15 mouse cellular contexts compared by ENCODE assay signal in genomic region chr12:26551168-26551926, GRCm38 (mm10).
DNase-seq lines count a peak whose midpoint lies in the region; ATAC-seq and TF ChIP-seq lines count a peak whose summit lies in the region.
"Had no signal": no experiment of that assay in that cellular context is flagged by ENCODE, and none has a peak within 500 bp of the region (broad histone marks: within the 10 kb centered on the region; RNA-seq: fewer than 3 reads in every experiment).

No protein-coding gene starts in this region.

- no peak overlapping the region; the same call in 1 of the 2 replicates for H3K27ac ChIP-seq in forebrain, embryonic 14.5 days (ENCODE audit: low read depth, low read length)
- peak overlapping the region; percentile 23 for H3K27ac ChIP-seq in hindbrain, embryonic 15.5 days (replicated peaks)
- peak overlapping the region; percentile 39; the same call in 1 of the 2 replicates for H3K27ac ChIP-seq in midbrain, embryonic 16.5 days (ENCODE audit: low read length)
- no peak overlapping the region for H3K27ac ChIP-seq in embryonic facial prominence, embryonic 10.5 days (replicated peaks)
- H3K27ac ChIP-seq: liver, embryonic 15.5 days; stomach, postnatal 0 days had no signal

- no peaks in the 10 kb centered on the region for H3K27me3 ChIP-seq in forebrain, embryonic 14.5 days (replicated peaks; ENCODE audit: control insufficient read depth, insufficient read depth, low read length)
- no peaks in the 10 kb centered on the region for H3K27me3 ChIP-seq in hindbrain, embryonic 15.5 days
- H3K27me3 ChIP-seq in midbrain, embryonic 16.5 days (ENCODE audit: control insufficient read depth, insufficient read depth, low read depth, low read length): no peaks in the 10 kb centered on the region
- no peaks in the 10 kb centered on the region for H3K27me3 ChIP-seq in embryonic facial prominence, embryonic 10.5 days (replicated peaks; ENCODE audit: low read depth, poor library complexity, severe bottlenecking)
- H3K27me3 ChIP-seq: liver, embryonic 15.5 days; megakaryocyte, embryonic 14.5 days had no signal

- H3K9ac ChIP-seq in forebrain, embryonic 14.5 days (ENCODE audit: low read length): no peak overlapping the region
- H3K9ac ChIP-seq in hindbrain, embryonic 15.5 days: 0 out of 2 replicates have a peak overlapping the region, but pooled peaks have one; percentile 15
- H3K9ac ChIP-seq in midbrain, embryonic 16.5 days (ENCODE audit: low read depth, low read length): 0 out of 2 replicates have a peak overlapping the region, but pooled peaks have one; percentile 28
- H3K9ac ChIP-seq: liver, embryonic 15.5 days had no signal

- TF ChIP-seq POLR2A in brain, embryonic 14.5 days (IDR thresholded peaks at IDR 0.05; ENCODE audit: borderline replicate concordance, extremely low read depth, insufficient read depth, insufficient read length, poor library complexity, severe bottlenecking): no peak

- WGBS in forebrain, embryonic 14.5 days: 42% methylated on average over 10 of the region's 10 CpGs
- WGBS in hindbrain, embryonic 15.5 days: 34% methylated on average over 10 of the region's 10 CpGs
- 32% methylated on average over 10 of the region's 10 CpGs for WGBS in midbrain, embryonic 16.5 days
- 82% methylated on average over 10 of the region's 10 CpGs for WGBS in embryonic facial prominence, embryonic 10.5 days

- DNase-seq in brain, embryonic 14.5 days (ENCODE audit: low read depth): peak; percentile 60
- DNase-seq in forebrain, embryonic 14.5 days (ENCODE audit: low spot score): peak; percentile 25
- no peak for DNase-seq in adrenal gland, postnatal 4 days (ENCODE audit: low spot score in 2 of 2)
- DNase-seq in embryonic facial prominence, embryonic 10.5 days (ENCODE audit: low spot score): no peak
- no peak for DNase-seq in c-Kit-positive CD71-positive TER-119-positive erythroid progenitor cells, embryonic 14.5 days (ENCODE audit: low spot score)
- DNase-seq: cerebellum, postnatal 25 days; kidney, adult 2 months; kidney, postnatal 14 days had no signal

- no peak for ATAC-seq in forebrain, embryonic 14.5 days
- ATAC-seq in hindbrain, embryonic 15.5 days (ENCODE audit: low FRiP score, low read depth): no peak
- ATAC-seq in midbrain, embryonic 16.5 days: peak; percentile 62; the same call in 1 of the 2 replicates
- ATAC-seq: lung, postnatal 0 days had no signal

- no peak for TF ChIP-seq CTCF in brain, embryonic 14.5 days (IDR thresholded peaks at IDR 0.05; ENCODE audit: borderline replicate concordance, extremely low read depth, insufficient read depth, insufficient read length)

- H3K4me1 ChIP-seq in forebrain, embryonic 14.5 days (ENCODE audit: control insufficient read depth, insufficient read depth, low read length): peaks cover 7% of the 10 kb centered on the region; the same call in 1 of the 2 replicates
- H3K4me1 ChIP-seq in hindbrain, embryonic 15.5 days (replicated peaks): peaks cover 23% of the 10 kb centered on the region
- peaks cover 21% of the 10 kb centered on the region for H3K4me1 ChIP-seq in midbrain, embryonic 16.5 days (ENCODE audit: control insufficient read depth, insufficient read depth, low read length)
- peaks cover 9% of the 10 kb centered on the region; the same call in 1 of the 2 replicates for H3K4me1 ChIP-seq in embryonic facial prominence, embryonic 10.5 days
- H3K4me1 ChIP-seq: liver, embryonic 15.5 days; megakaryocyte, embryonic 14.5 days had no signal

- no peak overlapping the region for H3K4me2 ChIP-seq in forebrain, embryonic 14.5 days (ENCODE audit: low read length)
- H3K4me2 ChIP-seq in hindbrain, embryonic 15.5 days: no peak overlapping the region
- no peak overlapping the region for H3K4me2 ChIP-seq in midbrain, embryonic 16.5 days (ENCODE audit: low read length)
- H3K4me2 ChIP-seq: liver, embryonic 15.5 days had no signal

- H3K36me3 ChIP-seq in forebrain, embryonic 14.5 days (ENCODE audit: control insufficient read depth, insufficient read depth, low read length): no peaks in the 10 kb centered on the region
- no peaks in the 10 kb centered on the region for H3K36me3 ChIP-seq in hindbrain, embryonic 15.5 days
- H3K36me3 ChIP-seq in midbrain, embryonic 16.5 days (ENCODE audit: control insufficient read depth, insufficient read depth, low read length): no peaks in the 10 kb centered on the region
- H3K36me3 ChIP-seq in embryonic facial prominence, embryonic 10.5 days (replicated peaks): no peaks in the 10 kb centered on the region
- H3K36me3 ChIP-seq: liver, embryonic 15.5 days had no signal

- no peak overlapping the region for H3K4me3 ChIP-seq in forebrain, embryonic 14.5 days (ENCODE audit: low read depth, low read length)
- no peak overlapping the region for H3K4me3 ChIP-seq in hindbrain, embryonic 15.5 days
- H3K4me3 ChIP-seq in midbrain, embryonic 16.5 days (ENCODE audit: low read depth, low read length): no peak overlapping the region
- H3K4me3 ChIP-seq in embryonic facial prominence, embryonic 10.5 days: no peak overlapping the region
- H3K4me3 ChIP-seq: erythroblast, embryonic 14.5 days; liver, embryonic 15.5 days; megakaryocyte, embryonic 14.5 days had no signal

- H3K9me3 ChIP-seq in forebrain, embryonic 14.5 days (replicated peaks; ENCODE audit: control insufficient read depth, low read length): no peaks in the 10 kb centered on the region
- no peaks in the 10 kb centered on the region for H3K9me3 ChIP-seq in hindbrain, embryonic 15.5 days
- no peaks in the 10 kb centered on the region; the same call in 1 of the 2 replicates for H3K9me3 ChIP-seq in midbrain, embryonic 16.5 days (replicated peaks; ENCODE audit: control insufficient read depth, low read length, poor library complexity, severe bottlenecking)
- peaks cover 2% of the 10 kb centered on the region; the same call in 1 of the 2 replicates for H3K9me3 ChIP-seq in embryonic facial prominence, embryonic 10.5 days
- H3K9me3 ChIP-seq: liver, embryonic 15.5 days; megakaryocyte, embryonic 14.5 days had no signal

Comparison
In these comparisons a context has a peak if more than half of its experiments do, and no peak if none do; other contexts are left out.
1. DNase-seq: peak in brain, embryonic 14.5 days (single experiment) and forebrain, embryonic 14.5 days (single experiment); none in adrenal gland, postnatal 4 days (0 of 2), embryonic facial prominence, embryonic 10.5 days (single experiment) and c-Kit-positive CD71-positive TER-119-positive erythroid progenitor cells, embryonic 14.5 days (single experiment).
2. H3K27ac ChIP-seq: peak in hindbrain, embryonic 15.5 days (single experiment) and midbrain, embryonic 16.5 days (single experiment); none in forebrain, embryonic 14.5 days (single experiment) and embryonic facial prominence, embryonic 10.5 days (single experiment).